Mouse (Mus musculus) skeletal muscle tissue, adult 2 months (tissue): Measurements from ENCODE around the gene Gm266.

ENCODE experiments used
- DNase-seq: peaks from one replicate; pipeline ENCODE4 v3.0.0-alpha.2; 2012; ENCODE audit warnings: low read depth, low spot score

The Gm266 gene

GRCm38 (mm10) chr12:111503063-111503567 is 17.5 kb upstream of the Gm266 start:
- DNase-seq: no peak

GRCm38 (mm10) chr12:111500725-111501124 is 15.1 kb upstream of the Gm266 start:
- no peak for DNase-seq

GRCm38 (mm10) chr12:111499617-111500016 is 14.0 kb upstream of the Gm266 start:
- no peak for DNase-seq

GRCm38 (mm10) chr12:111497076-111497475 is 11.5 kb upstream of the Gm266 start:
- DNase-seq: no peak

- no peak for DNase-seq
Measured at GRCm38 (mm10) chr12:111494931-111495330, 9.3 kb upstream of the Gm266 start.

- no peak for DNase-seq
Measured at GRCm38 (mm10) chr12:111489261-111489865, 3.7 kb upstream of the Gm266 start.

GRCm38 (mm10) chr12:111486455-111486854 is 832 bp upstream of the Gm266 start:
- no peak for DNase-seq

- no peak for DNase-seq
Measured at GRCm38 (mm10) chr12:111485046-111485651, 474 bp downstream of the Gm266 start.

GRCm38 (mm10) chr12:111479917-111480316 is 5.7 kb downstream of the Gm266 start:
- DNase-seq: no peak

GRCm38 (mm10) chr12:111478924-111479323 is 6.7 kb downstream of the Gm266 start:
- DNase-seq: no peak

- DNase-seq: peak; percentile 85
Measured at GRCm38 (mm10) chr12:111474893-111475643, 10.6 kb downstream of the Gm266 start.

- DNase-seq: no peak
Measured at GRCm38 (mm10) chr12:111474384-111474783, 11.2 kb downstream of the Gm266 start.

GRCm38 (mm10) chr12:111472886-111473285 is 12.7 kb downstream of the Gm266 start:
- DNase-seq: no peak

- no peak for DNase-seq
Measured at GRCm38 (mm10) chr12:111471721-111472120, 13.9 kb downstream of the Gm266 start.

- DNase-seq: no peak
Measured at GRCm38 (mm10) chr12:111471119-111471518, 14.5 kb downstream of the Gm266 start.

- peak; percentile 61 for DNase-seq
Measured at GRCm38 (mm10) chr12:111469507-111469906, 16.1 kb downstream of the Gm266 start.

GRCm38 (mm10) chr12:111468206-111468605 is 17.4 kb downstream of the Gm266 start:
- DNase-seq: no peak

GRCm38 (mm10) chr12:111466369-111466768 is 19.3 kb downstream of the Gm266 start:
- no peak for DNase-seq

GRCm38 (mm10) chr12:111463570-111463969 is 22.1 kb downstream of the Gm266 start:
- no peak for DNase-seq

GRCm38 (mm10) chr12:111457742-111458141 is 27.9 kb downstream of the Gm266 start:
- peak; percentile 61 for DNase-seq

GRCm38 (mm10) chr12:111455860-111456259 is 29.8 kb downstream of the Gm266 start:
- no peak for DNase-seq

- peak; percentile 85 for DNase-seq
Measured at GRCm38 (mm10) chr12:111455311-111455846, 30.2 kb downstream of the Gm266 start.
